Mouse (Mus musculus) midbrain, embryonic 16.5 days (tissue): ENCODE measurements at regions not wholly inside any gene's neighbourhood (a gene's known extent, or its start where the extent isn't known, plus 50 kb on each side); places are given as distances from the start of the nearest gene placed in this dataset.

ENCODE experiments used
- ATAC-seq: fragments of 200-750 bp; cut with Nextera tagmentation; 2 replicates; pipeline ENCODE4 v1.8.0; 2017; ENCODE audit warnings: moderate TSS enrichment
- H3K27ac ChIP-seq: fragments of 300-500 bp; sonication (generic); 2 replicates; pipeline ENCODE4 v1.5.1; 2014; ENCODE audit warnings: mild to moderate bottlenecking, low read length, mixed read lengths
- H3K27me3 ChIP-seq: fragments of 300-500 bp; sonication (generic); 2 replicates; pipeline ENCODE4 v1.6.1; 2014; ENCODE audit warnings: low read depth, low read length, mixed read lengths; ENCODE audit not compliant: control insufficient read depth, insufficient read depth
- H3K36me3 ChIP-seq: fragments of 300-500 bp; sonication (generic); 2 replicates; pipeline ENCODE4 v1.6.1; 2014; ENCODE audit warnings: mild to moderate bottlenecking, low read length, moderate library complexity, mixed read lengths; ENCODE audit not compliant: control insufficient read depth, insufficient read depth
- H3K4me1 ChIP-seq: fragments of 300-500 bp; sonication (generic); 2 replicates; pipeline ENCODE4 v1.6.1; 2014; ENCODE audit warnings: mild to moderate bottlenecking, low read length, mixed read lengths; ENCODE audit not compliant: control insufficient read depth, insufficient read depth
- H3K4me2 ChIP-seq: fragments of 300-500 bp; sonication (generic); 2 replicates; pipeline ENCODE4 v1.6.1; 2014; ENCODE audit warnings: mild to moderate bottlenecking, low read length, mixed read lengths
- H3K4me3 ChIP-seq: fragments of 300-500 bp; sonication (generic); 2 replicates; pipeline ENCODE4 v1.5.1; 2014; ENCODE audit warnings: low read depth, mild to moderate bottlenecking, low read length, moderate library complexity, mixed read lengths
- H3K9ac ChIP-seq: fragments of 300-500 bp; sonication (generic); 2 replicates; pipeline ENCODE4 v1.6.1; 2014; ENCODE audit warnings: low read depth, low read length, mixed read lengths
- H3K9me3 ChIP-seq: fragments of 300-500 bp; sonication (generic); replicated peaks from 2 replicates; pipeline ENCODE4 v1.6.1; 2014; ENCODE audit warnings: mild to moderate bottlenecking, low read length, mixed read lengths; ENCODE audit not compliant: control insufficient read depth, poor library complexity, severe bottlenecking
- whole genome bisulfite sequencing: fragments of 180-500 bp; shearing (Covaris S2); extraction: QIAGEN DNeasy Blood & Tissue Kit; methylation state at CpG from one replicate; pipeline ENCODE4 v1.1.7; 2014; 5-methylcytosine and 5-hydroxymethylcytosine counted together

DNA sequence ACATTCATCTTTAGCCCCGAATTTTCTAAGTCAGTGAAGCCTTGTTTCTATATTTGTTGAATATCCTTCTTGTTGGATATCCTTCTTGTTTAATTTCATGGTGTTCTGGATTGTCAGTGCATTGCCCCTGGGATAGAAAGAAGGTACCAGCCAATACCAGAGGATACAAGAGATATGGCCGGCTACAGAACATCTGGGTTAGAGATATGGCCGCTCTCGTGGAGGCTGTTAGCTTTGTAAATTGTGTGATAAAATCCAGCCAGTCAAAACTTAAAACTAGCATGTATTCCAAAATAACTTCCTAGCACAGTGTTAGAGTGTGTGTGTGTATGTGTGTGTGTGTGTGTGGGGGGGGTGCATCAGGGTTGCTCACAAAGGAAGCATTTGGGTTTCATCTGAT, 241.4 kb upstream of the Sstr1 start:
- H3K4me3 ChIP-seq: no peak overlapping the region
- H3K36me3 ChIP-seq: no peaks in the 10 kb centered on the region
- no peak overlapping the region for H3K9ac ChIP-seq
- no peak for ATAC-seq
- H3K4me1 ChIP-seq: no peaks in the 10 kb centered on the region
- H3K27me3 ChIP-seq: no peaks in the 10 kb centered on the region
- 84% methylated on average over 4 of the region's 4 CpGs for WGBS
- no peaks in the 10 kb centered on the region for H3K9me3 ChIP-seq
- H3K4me2 ChIP-seq: no peak overlapping the region
- no peak overlapping the region for H3K27ac ChIP-seq

DNA sequence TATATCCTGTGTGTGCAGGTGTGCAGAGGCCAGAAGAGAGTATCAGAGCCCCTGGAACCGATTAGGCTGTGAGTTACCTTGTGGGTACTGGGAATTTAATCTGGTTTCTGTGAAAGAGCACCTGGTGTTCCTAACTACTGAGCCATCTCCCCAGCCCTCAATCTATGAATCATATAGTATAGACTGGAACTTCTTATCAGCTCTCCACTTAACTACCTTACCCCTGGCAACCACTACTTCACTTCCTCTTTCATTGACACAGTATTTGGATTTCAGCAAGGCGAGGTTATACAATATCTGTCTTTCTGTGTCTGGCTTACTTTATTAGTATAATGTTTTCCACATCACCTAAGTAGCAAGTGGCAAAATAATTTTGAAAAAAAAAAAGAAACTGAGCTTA, 239.1 kb upstream of the Sstr1 start:
- no peaks in the 10 kb centered on the region for H3K9me3 ChIP-seq
- no peak overlapping the region for H3K27ac ChIP-seq
- 84% methylated on average over 2 of the region's 2 CpGs for WGBS
- no peak overlapping the region for H3K4me3 ChIP-seq
- no peaks in the 10 kb centered on the region for H3K4me1 ChIP-seq
- no peak for ATAC-seq
- no peak overlapping the region for H3K9ac ChIP-seq
- no peak overlapping the region for H3K4me2 ChIP-seq
- H3K27me3 ChIP-seq: no peaks in the 10 kb centered on the region
- no peaks in the 10 kb centered on the region for H3K36me3 ChIP-seq
